Mouse (Mus musculus): Measurements from ENCODE around the gene Spon1. TPM values are rescaled to one million over a fixed set of nuclear protein-coding genes. Genes with fewer than 3 reads are reported as not detected.

Spon1 gene
- polyA plus RNA-seq, 1 experiment from 2014 or later: 13.9 TPM

DNA sequence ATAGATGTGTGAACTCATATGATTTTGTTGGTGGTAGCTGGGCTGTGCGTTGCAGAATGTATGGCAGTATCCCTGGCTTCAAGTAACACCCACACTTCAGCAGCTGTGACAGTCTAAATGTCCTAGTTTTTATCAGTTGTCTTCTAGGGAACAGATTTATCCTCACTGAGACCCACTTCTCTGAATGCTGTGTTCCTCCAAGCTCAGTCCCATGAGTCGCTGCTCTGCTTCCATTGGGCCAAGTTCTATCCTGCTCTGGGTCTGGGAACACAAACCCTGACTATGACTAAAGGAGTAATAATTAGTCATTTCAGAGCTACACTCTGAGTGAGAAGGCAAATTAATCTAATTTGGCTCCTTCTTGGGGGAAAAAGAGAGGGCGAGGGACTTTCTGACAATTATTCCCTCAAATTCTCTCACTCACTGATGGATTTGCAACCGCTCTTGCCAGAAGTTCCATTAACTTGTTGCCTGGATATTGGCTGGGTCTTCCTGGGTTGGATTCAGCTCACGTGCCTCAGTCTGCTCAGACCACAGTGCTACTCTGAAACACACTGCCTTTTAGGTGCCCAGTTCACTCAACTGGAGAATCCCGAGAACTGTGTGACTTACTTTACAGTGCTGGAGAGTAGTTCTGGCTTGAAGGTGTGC, 32.9 kb downstream of the Spon1 start:
- Histone ChIP-seq H3K4me2 (ENCODE audit: low read depth, low read length) (no peak overlapping the region), H3K9me3 (ENCODE audit: control insufficient read depth, low read length) (no peaks in the 10 kb centered on the region; the same call in 1 of the 2 replicates), H3K36me3 (ENCODE audit: control insufficient read depth, insufficient read depth, low read length) (no peaks in the 10 kb centered on the region), H3K4me1 (replicated peaks; ENCODE audit: control insufficient read depth, insufficient read depth, low read length) (no peaks in the 10 kb centered on the region), H3K27me3 (ENCODE audit: control insufficient read depth, insufficient read depth, low read depth, low read length) (no peaks in the 10 kb centered on the region), H3K27ac (ENCODE audit: low read length) (no peak overlapping the region), H3K4me3 (ENCODE audit: low read length) (no peak overlapping the region), H3K9ac (ENCODE audit: low read length) (no peak overlapping the region)
- 85% methylated on average over 6 of the region's 6 CpGs for WGBS
- no peak for ATAC-seq (ENCODE audit: low read depth)

DNA sequence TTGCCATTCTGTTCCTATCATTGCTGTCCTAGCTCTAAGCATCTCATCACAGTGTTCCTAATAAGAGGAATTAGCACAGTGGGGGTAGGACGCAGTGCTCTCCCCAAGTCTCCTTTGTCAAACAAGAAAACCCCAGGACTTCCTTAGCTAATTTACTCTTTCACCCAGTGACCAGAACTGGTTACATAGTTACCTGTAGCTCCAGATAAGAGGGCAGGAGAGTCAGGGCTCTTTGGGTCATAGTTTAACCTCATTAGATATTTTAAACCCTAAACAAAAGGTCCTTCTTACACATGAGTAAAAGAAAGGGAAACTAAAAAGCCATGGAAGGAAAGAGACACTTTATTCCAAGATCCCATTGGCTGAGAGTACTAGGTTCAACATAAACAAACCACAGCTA, 44.0 kb downstream of the Spon1 start:
- H3K4me2 ChIP-seq (ENCODE audit: low read depth, low read length): no peak overlapping the region
- WGBS: 82% methylated on average over 1 of the region's 1 CpGs
- no peak for ATAC-seq (ENCODE audit: low read depth)

DNA sequence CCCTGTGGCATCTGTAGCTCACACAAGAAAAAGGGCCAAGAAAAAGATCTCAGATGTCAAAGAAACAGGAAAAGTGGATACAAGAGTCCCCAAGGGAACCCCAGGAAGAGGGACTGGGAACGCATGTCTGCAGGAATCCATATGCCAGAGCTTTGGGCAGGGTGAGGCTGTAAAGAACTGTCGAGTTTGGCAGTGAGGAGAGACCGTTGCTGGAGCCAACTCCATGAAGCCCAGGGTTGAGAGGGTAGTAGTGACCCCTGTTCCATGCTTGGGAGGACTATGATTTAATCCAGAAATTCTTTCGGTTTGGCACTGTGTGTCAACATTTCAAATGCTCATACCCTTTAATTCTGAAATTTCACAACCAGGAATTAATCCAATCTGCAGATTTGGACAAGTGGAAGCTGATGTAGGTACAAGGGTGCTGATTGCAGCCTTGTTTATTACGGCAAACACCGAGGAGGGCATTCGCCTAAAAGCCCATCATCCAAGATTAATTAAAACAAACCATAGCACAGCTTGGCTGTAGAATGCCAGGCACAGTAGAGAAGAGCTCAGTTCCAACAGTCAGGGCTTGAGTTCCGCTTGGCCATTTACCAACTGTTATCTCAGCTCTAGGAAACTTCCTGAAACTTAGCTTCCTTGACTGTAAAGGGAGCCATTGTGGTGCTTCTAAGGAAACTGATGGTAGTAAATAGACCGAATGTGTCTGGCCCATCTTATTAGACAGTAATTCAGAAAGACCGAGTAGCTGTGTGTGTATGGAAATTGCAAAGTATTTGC, 45.8 kb downstream of the Spon1 start:
- Histone ChIP-seq H3K27me3 (ENCODE audit: control insufficient read depth, insufficient read depth, low read depth, low read length) (no peaks in the 10 kb centered on the region), H3K36me3 (ENCODE audit: control insufficient read depth, insufficient read depth, low read length) (no peaks in the 10 kb centered on the region), H3K9ac (ENCODE audit: low read length) (no peak overlapping the region), H3K4me1 (replicated peaks; ENCODE audit: control insufficient read depth, insufficient read depth, low read length) (no peaks in the 10 kb centered on the region), H3K4me2 (ENCODE audit: low read depth, low read length) (no peak overlapping the region), H3K27ac (ENCODE audit: low read length) (no peak overlapping the region), H3K4me3 (ENCODE audit: low read length) (no peak overlapping the region), H3K9me3 (ENCODE audit: control insufficient read depth, low read length) (no peaks in the 10 kb centered on the region)
- WGBS: 71% methylated on average over 10 of the region's 10 CpGs
- no peak for ATAC-seq (ENCODE audit: low read depth)

More for the DNA sequence above, 44.0 kb downstream of the Spon1 start:
- H3K4me3 ChIP-seq (ENCODE audit: low read length): no peak overlapping the region
- H3K9me3 ChIP-seq (ENCODE audit: control insufficient read depth, low read length): no peaks in the 10 kb centered on the region
- H3K36me3 ChIP-seq (ENCODE audit: control insufficient read depth, insufficient read depth, low read length): no peaks in the 10 kb centered on the region
- H3K4me1 ChIP-seq (replicated peaks; ENCODE audit: control insufficient read depth, insufficient read depth, low read length): no peaks in the 10 kb centered on the region
- H3K27ac ChIP-seq (ENCODE audit: low read length): no peak overlapping the region
- no peaks in the 10 kb centered on the region for H3K27me3 ChIP-seq (ENCODE audit: control insufficient read depth, insufficient read depth, low read depth, low read length)
- H3K9ac ChIP-seq (ENCODE audit: low read length): no peak overlapping the region

DNA sequence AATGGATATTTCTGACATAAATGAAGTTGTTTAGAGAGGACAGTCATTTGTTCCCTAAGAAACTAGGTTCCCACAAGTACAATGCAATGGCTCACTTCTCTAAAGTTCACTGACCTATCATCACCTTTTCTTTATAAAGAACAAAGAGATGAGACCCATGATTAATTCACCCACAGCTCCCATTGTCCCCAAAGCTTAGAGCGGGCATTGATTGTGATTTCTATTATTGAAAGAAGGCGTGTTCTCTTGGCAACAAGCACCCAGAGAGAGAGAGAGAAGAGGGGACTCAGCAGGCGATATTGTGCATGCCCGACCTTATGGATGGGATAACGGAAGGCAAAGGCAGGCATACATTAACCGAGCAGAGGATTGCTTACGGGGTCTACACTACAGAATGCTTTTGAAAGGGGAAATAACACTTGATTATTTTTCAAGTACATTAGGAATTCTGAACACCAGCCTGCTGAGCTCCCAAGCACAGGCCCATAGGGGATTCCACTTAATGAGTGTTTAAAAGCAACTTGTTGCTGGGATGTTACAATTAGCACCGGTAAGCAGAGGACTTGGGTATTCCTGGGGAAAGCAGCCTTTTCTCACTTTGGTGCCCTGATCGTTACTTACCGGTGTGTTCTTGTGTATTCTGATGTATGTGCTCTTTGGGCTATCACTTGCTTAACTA, 48.4 kb downstream of the Spon1 start:
- Histone ChIP-seq H3K4me3 (ENCODE audit: low read length) (no peak overlapping the region), H3K27me3 (ENCODE audit: control insufficient read depth, insufficient read depth, low read depth, low read length) (no peaks in the 10 kb centered on the region), H3K9ac (ENCODE audit: low read length) (no peak overlapping the region), H3K36me3 (ENCODE audit: control insufficient read depth, insufficient read depth, low read length) (no peaks in the 10 kb centered on the region), H3K4me2 (ENCODE audit: low read depth, low read length) (no peak overlapping the region), H3K4me1 (replicated peaks; ENCODE audit: control insufficient read depth, insufficient read depth, low read length) (peaks cover 3% of the 10 kb centered on the region), H3K9me3 (ENCODE audit: control insufficient read depth, low read length) (no peaks in the 10 kb centered on the region), H3K27ac (ENCODE audit: low read length) (no peak overlapping the region)
- 90% methylated on average over 10 of the region's 10 CpGs for WGBS
- ATAC-seq (ENCODE audit: low read depth): no peak

DNA sequence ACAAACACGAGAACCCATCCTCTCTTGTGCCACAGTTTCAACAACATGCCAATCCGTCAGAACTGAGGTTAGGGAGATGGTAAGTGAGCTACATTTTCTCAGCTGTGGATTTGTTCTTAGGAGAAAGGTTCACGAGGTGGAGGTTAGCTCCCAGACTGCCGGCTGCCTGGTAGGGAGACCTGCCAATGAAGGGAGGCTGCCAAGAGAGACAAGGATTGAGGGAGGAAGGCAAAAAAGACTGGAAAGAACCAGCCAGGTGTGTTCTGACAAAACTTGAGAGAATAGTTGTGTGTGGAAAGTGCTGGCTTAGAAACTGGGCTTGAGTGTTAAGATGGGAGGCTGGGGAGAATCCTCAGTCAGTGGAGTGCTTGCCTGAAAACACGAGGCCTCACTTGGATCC, 49.9 kb downstream of the Spon1 start:
- peaks cover 5% of the 10 kb centered on the region for H3K4me1 ChIP-seq (replicated peaks; ENCODE audit: control insufficient read depth, insufficient read depth, low read length)
- no peak overlapping the region for H3K4me2 ChIP-seq (ENCODE audit: low read depth, low read length)
- H3K4me3 ChIP-seq (ENCODE audit: low read length): no peak overlapping the region
- H3K36me3 ChIP-seq (ENCODE audit: control insufficient read depth, insufficient read depth, low read length): no peaks in the 10 kb centered on the region
- H3K27ac ChIP-seq (ENCODE audit: low read length): no peak overlapping the region
- 47% methylated on average over 5 of the region's 5 CpGs for WGBS
- H3K9me3 ChIP-seq (ENCODE audit: control insufficient read depth, low read length): no peaks in the 10 kb centered on the region
- no peak for ATAC-seq (ENCODE audit: low read depth)
- H3K27me3 ChIP-seq (ENCODE audit: control insufficient read depth, insufficient read depth, low read depth, low read length): no peaks in the 10 kb centered on the region
- no peak overlapping the region for H3K9ac ChIP-seq (ENCODE audit: low read length)

DNA sequence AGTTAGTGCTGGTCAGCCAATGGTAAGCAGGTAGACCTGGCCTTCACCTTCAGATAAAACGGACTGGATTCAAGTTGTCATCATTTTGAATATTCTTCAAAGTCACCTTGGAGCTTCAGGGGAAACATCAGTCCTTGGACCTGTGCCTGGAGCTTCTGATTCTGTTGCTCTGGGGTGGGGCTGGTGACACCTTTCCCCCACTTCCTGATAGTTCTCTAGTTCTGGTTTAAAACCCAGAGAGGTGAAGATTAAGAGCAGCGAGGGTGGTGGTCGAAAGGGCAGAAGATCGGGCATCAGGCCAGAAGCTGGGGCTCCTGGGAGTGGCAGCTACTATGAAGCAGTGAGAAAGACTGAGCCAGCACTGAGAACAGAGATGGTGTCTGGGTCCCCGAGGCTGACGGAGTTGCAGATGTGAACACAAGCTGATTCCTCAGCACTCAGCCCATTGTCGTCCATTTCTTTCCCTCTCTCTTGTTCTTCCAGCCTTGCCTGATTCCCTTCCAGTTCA, 51.1 kb downstream of the Spon1 start:
- no peaks in the 10 kb centered on the region for H3K27me3 ChIP-seq (ENCODE audit: control insufficient read depth, insufficient read depth, low read depth, low read length)
- H3K4me3 ChIP-seq (ENCODE audit: low read length): no peak overlapping the region
- no peaks in the 10 kb centered on the region for H3K9me3 ChIP-seq (ENCODE audit: control insufficient read depth, low read length)
- no peak overlapping the region for H3K9ac ChIP-seq (ENCODE audit: low read length)
- ATAC-seq (ENCODE audit: low read depth): no peak
- no peak overlapping the region for H3K4me2 ChIP-seq (ENCODE audit: low read depth, low read length)
- H3K36me3 ChIP-seq (ENCODE audit: control insufficient read depth, insufficient read depth, low read length): no peaks in the 10 kb centered on the region
- 58% methylated on average over 7 of the region's 7 CpGs for WGBS
- H3K27ac ChIP-seq (ENCODE audit: low read length): no peak overlapping the region
- H3K4me1 ChIP-seq (replicated peaks; ENCODE audit: control insufficient read depth, insufficient read depth, low read length): peaks cover 5% of the 10 kb centered on the region

DNA sequence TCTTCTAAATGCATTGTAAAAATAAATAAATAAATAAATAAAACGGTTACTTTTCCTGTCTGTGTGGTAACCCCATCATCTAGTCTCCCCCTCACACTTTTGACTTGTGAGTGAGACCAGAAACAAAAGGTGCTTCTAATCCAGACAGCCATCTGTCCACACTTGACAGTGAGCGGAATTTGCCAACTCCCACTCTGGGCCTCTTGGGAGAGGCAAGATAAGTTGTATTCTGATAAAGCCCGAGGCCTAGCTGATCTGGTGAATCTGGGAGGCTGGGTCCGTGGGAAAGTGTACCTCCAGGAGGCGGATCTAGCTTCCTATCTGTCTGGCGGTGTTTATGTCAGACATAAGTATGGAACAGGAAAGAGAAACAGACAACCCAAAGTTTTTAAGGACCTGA, 52.3 kb downstream of the Spon1 start:
- Histone ChIP-seq H3K27ac (ENCODE audit: low read length) (no peak overlapping the region), H3K4me2 (ENCODE audit: low read depth, low read length) (no peak overlapping the region), H3K9ac (ENCODE audit: low read length) (no peak overlapping the region), H3K27me3 (ENCODE audit: control insufficient read depth, insufficient read depth, low read depth, low read length) (no peaks in the 10 kb centered on the region), H3K4me1 (replicated peaks; ENCODE audit: control insufficient read depth, insufficient read depth, low read length) (peaks cover 5% of the 10 kb centered on the region), H3K36me3 (ENCODE audit: control insufficient read depth, insufficient read depth, low read length) (no peaks in the 10 kb centered on the region), H3K4me3 (ENCODE audit: low read length) (no peak overlapping the region), H3K9me3 (ENCODE audit: control insufficient read depth, low read length) (no peaks in the 10 kb centered on the region)
- WGBS: 21% methylated on average over 6 of the region's 6 CpGs
- ATAC-seq (ENCODE audit: low read depth): no peak

DNA sequence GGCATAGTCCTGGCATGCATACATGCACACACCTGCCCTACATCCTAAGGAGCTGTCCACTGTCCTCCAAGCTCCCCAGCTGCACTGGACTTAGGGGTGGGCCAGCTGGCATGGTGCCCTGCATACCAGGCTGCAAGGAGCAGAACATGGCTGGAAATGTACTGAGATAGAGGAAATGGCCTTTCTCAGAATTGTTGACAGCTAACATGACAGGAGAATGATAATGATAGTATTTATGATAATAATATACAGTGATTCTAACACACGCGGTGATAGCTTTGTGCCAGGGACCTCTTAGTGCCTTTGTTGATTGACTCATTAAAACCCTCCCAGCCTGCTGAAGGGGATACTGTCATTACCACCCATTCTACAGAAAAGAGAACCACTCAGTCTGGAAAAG, 54.4 kb downstream of the Spon1 start:
- 0 out of 2 replicates have a peak, but pooled peaks have one; percentile 49 for ATAC-seq (ENCODE audit: low read depth)
- WGBS: 38% methylated on average over 2 of the region's 2 CpGs
- peaks cover 5% of the 10 kb centered on the region for H3K4me1 ChIP-seq (replicated peaks; ENCODE audit: control insufficient read depth, insufficient read depth, low read length)
- no peak overlapping the region for H3K27ac ChIP-seq (ENCODE audit: low read length)
- no peaks in the 10 kb centered on the region for H3K27me3 ChIP-seq (ENCODE audit: control insufficient read depth, insufficient read depth, low read depth, low read length)
- H3K9ac ChIP-seq (ENCODE audit: low read length): no peak overlapping the region
- no peak overlapping the region for H3K4me3 ChIP-seq (ENCODE audit: low read length)
- no peak overlapping the region for H3K4me2 ChIP-seq (ENCODE audit: low read depth, low read length)
- no peaks in the 10 kb centered on the region for H3K36me3 ChIP-seq (ENCODE audit: control insufficient read depth, insufficient read depth, low read length)
- H3K9me3 ChIP-seq (ENCODE audit: control insufficient read depth, low read length): no peaks in the 10 kb centered on the region

DNA sequence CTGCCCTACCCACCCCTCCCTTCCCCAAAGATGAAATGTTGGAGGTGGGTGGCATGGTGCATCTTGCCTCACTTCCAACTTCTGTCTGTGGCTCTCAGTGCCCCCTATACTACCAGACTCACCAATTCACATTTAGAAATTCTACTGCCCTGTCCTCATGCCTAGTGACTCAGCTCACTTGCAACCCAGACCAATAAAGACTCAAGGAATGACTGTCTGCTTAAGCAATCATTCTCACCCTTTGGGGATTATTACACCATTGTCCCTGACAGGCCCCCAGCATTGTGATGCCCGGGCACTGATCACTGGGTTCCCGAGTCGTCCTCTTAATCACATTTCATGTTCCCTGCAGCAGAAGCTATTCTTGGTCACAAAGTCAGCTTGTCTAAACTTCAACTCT, 57.2 kb downstream of the Spon1 start:
- Histone ChIP-seq H3K4me3 (ENCODE audit: low read length) (no peak overlapping the region), H3K9ac (ENCODE audit: low read length) (no peak overlapping the region), H3K4me2 (ENCODE audit: low read depth, low read length) (no peak overlapping the region), H3K36me3 (ENCODE audit: control insufficient read depth, insufficient read depth, low read length) (no peaks in the 10 kb centered on the region), H3K27ac (ENCODE audit: low read length) (no peak overlapping the region), H3K9me3 (ENCODE audit: control insufficient read depth, low read length) (no peaks in the 10 kb centered on the region), H3K4me1 (replicated peaks; ENCODE audit: control insufficient read depth, insufficient read depth, low read length) (peaks cover 5% of the 10 kb centered on the region), H3K27me3 (ENCODE audit: control insufficient read depth, insufficient read depth, low read depth, low read length) (no peaks in the 10 kb centered on the region)
- WGBS: 32% methylated on average over 3 of the region's 3 CpGs
- ATAC-seq (ENCODE audit: low read depth): no peak
